Mouse (Mus musculus) thymus, adult 2 months (tissue): Measurements from ENCODE around the gene Kpna3. TPM values are rescaled to one million over a fixed set of nuclear protein-coding genes. Genes with fewer than 3 reads are reported as not detected.
A peak's percentile ranks its signal among the peaks of the same experiment; 100 is the strongest.

Experiments used
- DNase-seq: peaks from one replicate; pipeline ENCODE4 v3.0.0; 2021
- H3K27ac ChIP-seq: fragments of 200-500 bp; 2 replicates; pipeline ENCODE4 v1.5.1; 2012; ENCODE audit warnings: low read length, control low read depth; ENCODE audit not compliant: control insufficient read depth, insufficient read depth
- H3K27me3 ChIP-seq: fragments of 200-500 bp; 2 replicates; pipeline ENCODE4 v1.6.1; 2012; ENCODE audit warnings: mild to moderate bottlenecking, low read length, moderate library complexity, mixed read lengths; ENCODE audit not compliant: control insufficient read depth, insufficient read depth
- H3K36me3 ChIP-seq: fragments of 200-500 bp; 2 replicates; pipeline ENCODE4 v1.6.1; 2012; ENCODE audit warnings: mild to moderate bottlenecking, low read length, moderate library complexity; ENCODE audit not compliant: control insufficient read depth, insufficient read depth
- H3K4me1 ChIP-seq: fragments of 200-500 bp; replicated peaks from 2 replicates; pipeline ENCODE4 v1.6.1; 2012; ENCODE audit warnings: low read length; ENCODE audit not compliant: control insufficient read depth, insufficient read depth
- H3K4me3 ChIP-seq: fragments of 200-500 bp; 2 replicates; pipeline ENCODE4 v1.5.1; 2012; ENCODE audit warnings: mild to moderate bottlenecking, low read length, control low read depth, moderate library complexity; ENCODE audit not compliant: control insufficient read depth, insufficient read depth
- CTCF ChIP-seq: fragments of 200-500 bp; IDR thresholded peaks from 2 replicates; pipeline ENCODE4 v1.5.1; 2012; ENCODE audit warnings: mild to moderate bottlenecking, control low read depth, low read length, moderate library complexity, borderline replicate concordance; ENCODE audit not compliant: control insufficient read depth, poor library complexity, insufficient read depth; ENCODE audit errors: extremely low read depth
- POLR2A ChIP-seq: fragments of 200-500 bp; IDR thresholded peaks from 2 replicates; pipeline ENCODE4 v1.6.1; 2012; ENCODE audit warnings: mild to moderate bottlenecking, low read length, control low read depth, moderate library complexity; ENCODE audit not compliant: control insufficient read depth, poor library complexity, insufficient read depth; ENCODE audit errors: extremely low read depth
- WGBS: fragments of 180-500 bp; shearing (Covaris S2); methylation state at CpG from one replicate; pipeline ENCODE4 v1.1.7; 2018; 5-methylcytosine and 5-hydroxymethylcytosine counted together
- polyA plus RNA-seq: library from polyadenylated mRNA; depleted of rRNA; stranded (reverse); fragments of >200 nt; gene quantifications from 2 replicates; pipeline ENCODE4 v1.2.3, GENCODE M21; 2012

Gene Kpna3
- polyA plus RNA-seq, 1 experiment = 14.4 TPM

DNA sequence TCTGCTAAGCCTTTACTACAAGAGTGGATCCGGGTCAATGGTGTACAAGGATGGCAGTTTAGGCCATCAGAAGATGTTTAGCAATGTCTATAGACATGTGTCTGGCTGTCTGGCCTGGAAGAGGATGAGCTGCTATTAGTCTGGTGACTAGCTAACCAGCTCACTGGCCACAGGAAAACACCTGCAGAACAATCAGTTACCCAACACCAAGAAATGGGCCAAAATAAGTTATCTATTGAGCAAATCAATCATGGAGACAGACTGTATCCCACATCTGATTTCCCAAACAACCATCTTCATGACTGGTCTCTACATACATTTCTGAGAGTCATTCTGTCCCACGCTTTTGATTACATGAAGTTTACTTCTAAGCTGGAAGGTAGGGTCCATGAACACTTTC is 75.9 kb downstream of the Kpna3 start:
- no peak for DNase-seq
- Histone ChIP-seq H3K27me3 (no peaks in the 10 kb centered on the region), H3K4me3 (no peak overlapping the region), H3K27ac (no peak overlapping the region), H3K36me3 (peaks cover 10% of the 10 kb centered on the region), H3K4me1 (peaks cover 3% of the 10 kb centered on the region)
- TF ChIP-seq CTCF (no peak), POLR2A (no peak)
- 100% methylated on average over 2 of the region's 2 CpGs for WGBS

DNA sequence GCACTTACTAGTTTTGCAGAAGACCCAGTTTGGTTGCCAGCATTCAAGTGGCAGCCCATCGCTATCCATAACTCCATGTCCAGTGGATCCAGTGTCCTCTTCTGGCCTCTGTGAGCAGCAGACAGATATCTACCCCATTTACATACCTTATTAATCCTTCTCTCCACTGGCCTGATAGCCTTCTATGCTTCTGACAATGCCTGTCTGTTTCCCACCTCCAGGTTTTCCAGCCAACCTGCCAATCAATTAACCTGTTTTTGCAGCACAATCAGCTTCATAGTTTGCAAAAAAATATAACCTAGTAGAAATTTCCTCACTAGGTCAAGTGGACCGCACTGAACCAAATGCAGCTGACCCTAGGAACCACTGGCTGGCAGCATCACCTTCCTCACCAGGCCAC is 77.4 kb downstream of the Kpna3 start:
- H3K4me1 ChIP-seq = peaks cover 3% of the 10 kb centered on the region
- H3K4me3 ChIP-seq = no peak overlapping the region
- no peaks in the 10 kb centered on the region for H3K27me3 ChIP-seq
- 97% methylated on average over 2 of the region's 2 CpGs for WGBS
- no peak for TF ChIP-seq CTCF
- no peak for TF ChIP-seq POLR2A
- no peak overlapping the region for H3K27ac ChIP-seq
- H3K36me3 ChIP-seq = peaks cover 8% of the 10 kb centered on the region
- no peak for DNase-seq

DNA sequence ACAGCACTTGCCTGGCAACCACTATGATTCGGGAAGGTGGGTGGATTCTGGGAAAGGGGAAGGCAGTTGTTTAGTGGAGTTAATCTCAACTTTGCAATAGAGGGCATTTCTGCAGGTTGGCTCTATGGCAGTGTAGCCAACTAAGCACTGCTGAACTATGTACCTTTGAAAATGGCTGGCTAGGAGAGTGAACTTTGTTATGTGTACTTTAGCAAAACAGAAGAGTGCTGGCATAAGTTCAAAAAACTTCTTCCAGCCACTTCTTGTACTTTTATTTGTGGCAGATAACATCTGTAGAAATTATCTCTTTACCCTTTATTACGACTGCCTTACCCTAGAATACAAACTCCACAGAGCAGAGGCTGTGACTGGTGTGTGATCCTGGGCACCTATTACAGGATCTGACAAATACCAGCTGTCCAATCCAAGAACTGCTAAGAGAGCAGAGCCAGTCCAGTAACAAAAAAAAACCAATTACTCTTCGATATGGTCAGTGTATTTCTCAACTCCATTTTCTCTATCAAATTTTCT is 78.6 kb downstream of the Kpna3 start:
- H3K27ac ChIP-seq = no peak overlapping the region
- peaks cover 6% of the 10 kb centered on the region for H3K4me1 ChIP-seq
- H3K4me3 ChIP-seq = no peak overlapping the region
- DNase-seq = no peak
- WGBS = 68% methylated on average over 3 of the region's 3 CpGs
- H3K36me3 ChIP-seq = no peaks in the 10 kb centered on the region
- TF ChIP-seq CTCF = no peak
- TF ChIP-seq POLR2A = no peak
- no peaks in the 10 kb centered on the region for H3K27me3 ChIP-seq

DNA sequence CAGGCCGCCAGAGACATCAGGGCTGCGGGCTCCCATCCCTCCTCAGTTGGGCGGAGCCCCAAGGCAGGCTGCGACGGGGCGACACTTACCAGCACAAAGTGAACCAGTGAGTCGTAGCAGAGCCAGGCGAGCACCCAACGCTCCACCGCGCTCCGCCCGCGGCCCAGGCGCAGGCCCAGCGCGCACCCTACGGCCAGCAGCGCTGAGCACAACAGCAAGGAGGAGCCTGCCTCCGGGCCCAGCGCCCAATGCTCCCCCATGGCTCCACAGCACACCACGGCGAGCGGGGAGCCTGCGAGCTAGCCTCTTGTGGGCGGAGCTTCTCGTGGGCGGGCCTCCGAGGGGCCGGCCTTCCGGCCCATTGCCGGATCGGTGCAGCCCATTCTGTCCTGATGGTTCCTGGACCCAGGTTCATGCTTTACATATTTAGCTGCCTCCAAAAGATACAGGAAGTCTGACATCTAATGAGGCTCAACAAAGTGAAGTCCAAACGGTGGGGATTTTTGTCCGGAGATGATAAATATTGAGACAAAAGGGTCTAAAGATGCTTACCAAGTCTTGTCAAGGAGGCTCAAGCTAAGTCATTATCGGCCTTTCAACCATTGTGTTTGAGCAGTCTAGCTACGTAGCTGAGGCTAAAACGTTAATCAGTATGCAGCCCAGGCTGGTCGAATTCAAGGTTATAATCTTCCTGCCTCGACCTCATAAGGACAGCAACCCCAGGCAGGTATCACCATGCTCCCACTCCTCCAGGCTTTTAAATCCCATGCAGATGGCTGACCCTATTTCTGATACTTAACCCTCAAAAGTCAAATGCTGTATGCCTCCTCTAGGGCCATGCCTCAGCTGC is 79.3 kb downstream of the Kpna3 start, which contains the start of gene Ebpl:
Gene Ebpl, minus strand, starts transcription at position 309 of the 850 bp plus-strand sequence.
- no peak within 1 kb of the TSS for H3K27ac ChIP-seq
- no peaks in the 10 kb centered on the region for H3K36me3 ChIP-seq
- no peaks in the 10 kb centered on the region for H3K27me3 ChIP-seq
- peak within 1 kb of the TSS; percentile 67 for H3K4me3 ChIP-seq
- TF ChIP-seq POLR2A (peak; percentile 58; the same call in 1 of the 2 replicates), CTCF (peak; percentile 56; the same call in 1 of the 2 replicates)
- peaks cover 6% of the 10 kb centered on the region for H3K4me1 ChIP-seq
- DNase-seq = peak; percentile 89
- WGBS = 3% methylated on average over 40 of the region's 40 CpGs

DNA sequence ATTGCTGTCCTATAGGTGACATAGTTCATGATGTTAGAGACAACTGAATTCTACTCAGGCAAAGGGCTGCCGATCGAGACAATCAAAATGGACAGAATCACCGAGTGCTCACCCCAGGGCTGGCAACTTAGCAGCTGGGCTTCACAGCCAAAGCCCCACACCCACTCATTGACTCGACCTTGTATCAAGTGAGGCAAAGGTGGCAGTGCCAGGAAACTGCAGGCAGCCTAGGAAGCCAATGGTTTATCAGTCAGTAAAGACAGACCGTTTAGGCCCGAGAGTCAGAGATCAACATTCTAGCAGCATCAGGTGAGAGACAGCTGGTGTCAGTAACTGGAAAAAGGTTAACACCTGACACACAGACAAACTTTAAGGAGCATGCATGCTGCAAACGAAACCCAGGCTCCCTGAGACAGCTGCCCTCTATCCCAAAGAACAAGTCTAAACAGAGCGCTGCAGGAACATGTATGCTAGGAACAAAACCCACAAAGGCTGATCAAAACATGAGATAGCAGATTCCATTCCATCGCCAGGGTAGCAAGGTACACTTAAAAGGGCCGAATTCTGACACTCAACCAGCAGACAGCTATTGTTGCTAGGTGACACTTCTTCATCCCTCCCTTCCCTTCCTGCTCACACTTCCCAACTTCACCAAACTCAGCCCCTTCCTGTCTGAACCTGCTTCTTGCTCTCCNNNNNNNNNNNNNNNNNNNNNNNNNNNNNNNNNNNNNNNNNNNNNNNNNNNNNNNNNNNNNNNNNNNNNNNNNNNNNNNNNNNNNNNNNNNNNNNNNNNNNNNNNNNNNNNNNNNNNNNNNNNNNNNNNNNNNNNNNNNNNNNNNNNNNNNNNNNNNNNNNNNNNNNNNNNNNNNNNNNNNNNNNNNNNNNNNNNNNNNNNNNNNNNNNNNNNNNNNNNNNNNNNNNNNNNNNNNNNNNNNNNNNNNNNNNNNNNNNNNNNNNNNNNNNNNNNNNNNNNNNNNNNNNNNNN is 85.1 kb downstream of the Kpna3 start:
- H3K4me3 ChIP-seq = no peak overlapping the region
- no peak overlapping the region for H3K27ac ChIP-seq
- 0 out of 2 replicates have a peak, but pooled peaks cover 3% of the 10 kb centered on the region for H3K4me1 ChIP-seq
- 58% methylated on average over 10 of the region's 10 CpGs for WGBS
- H3K27me3 ChIP-seq = no peaks in the 10 kb centered on the region
- H3K36me3 ChIP-seq = no peaks in the 10 kb centered on the region
- no peak for TF ChIP-seq CTCF
- DNase-seq = no peak

DNA sequence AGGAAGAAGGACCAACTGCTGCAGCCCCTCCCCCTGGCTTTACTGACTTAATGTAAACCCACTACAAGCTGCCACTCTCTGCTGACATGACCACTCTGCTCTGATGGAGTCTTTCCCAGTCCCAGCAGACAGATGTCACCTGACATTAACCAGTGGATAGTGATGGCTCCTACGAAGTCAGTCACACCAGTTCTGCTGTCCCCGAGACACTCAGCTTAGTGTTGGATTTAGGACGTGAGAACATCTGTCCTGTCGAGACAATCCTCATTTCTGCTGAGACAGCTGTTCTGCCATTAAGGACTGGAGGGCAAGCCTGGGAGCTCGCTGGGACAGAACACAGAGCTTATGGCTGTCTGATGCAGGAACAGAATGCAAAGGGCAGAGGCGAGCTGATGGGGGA is 88.9 kb downstream of the Kpna3 start:
- Histone ChIP-seq H3K27me3 (no peaks in the 10 kb centered on the region), H3K4me1 (no peaks in the 10 kb centered on the region), H3K4me3 (no peak overlapping the region), H3K27ac (no peak overlapping the region), H3K36me3 (no peaks in the 10 kb centered on the region)
- WGBS = 92% methylated on average over 6 of the region's 6 CpGs
- DNase-seq = no peak
- TF ChIP-seq POLR2A (no peak), CTCF (no peak)
